Mouse (Mus musculus): ENCODE measurements at regions not wholly inside any gene's neighbourhood (a gene's known extent, or its start where the extent isn't known, plus 50 kb on each side); places are given as distances from the start of the nearest gene placed in this dataset.

DNA sequence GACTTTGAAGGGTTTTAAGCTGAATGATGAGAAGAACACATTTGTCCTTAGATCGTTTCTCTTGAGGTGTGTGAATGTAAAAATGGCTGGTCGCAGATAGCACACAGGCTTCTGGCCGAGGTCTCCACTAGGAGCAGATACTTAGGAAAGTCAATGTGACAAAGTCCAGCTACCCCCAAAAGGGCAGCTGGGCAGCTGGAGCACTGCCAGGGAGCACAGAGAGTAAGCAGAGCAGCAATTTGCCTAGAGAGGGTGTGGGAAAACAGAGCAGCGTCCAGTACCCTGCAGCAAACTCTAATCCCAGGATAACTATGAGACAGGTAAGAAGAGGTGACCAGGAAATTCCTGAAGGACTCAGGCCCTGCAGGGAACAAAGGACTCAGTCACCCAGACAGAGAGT, 79.4 kb downstream of the S1pr1 start:
- H3K4me1 ChIP-seq (ENCODE audit: control insufficient read depth, insufficient read depth, low read length): no peaks in the 10 kb centered on the region
- no peak overlapping the region for H3K4me3 ChIP-seq (replicated peaks; ENCODE audit: control insufficient read depth, low read depth, low read length)
- 77% methylated on average over 4 of the region's 4 CpGs for WGBS
- no peak overlapping the region for H3K27ac ChIP-seq (ENCODE audit: control insufficient read depth, insufficient read depth, low read depth, low read length, poor library complexity)
- TF ChIP-seq POLR2A (IDR thresholded peaks at IDR 0.05; ENCODE audit: borderline replicate concordance, control insufficient read depth, low read depth, low read length): no peak
- TF ChIP-seq CTCF (IDR thresholded peaks at IDR 0.05; ENCODE audit: control insufficient read depth, insufficient read depth, low read length): no peak

GRCm38 (mm10) chr3:115635081-115635480, 79.8 kb downstream of the S1pr1 start:
- TF ChIP-seq POLR2A (IDR thresholded peaks at IDR 0.05; ENCODE audit: borderline replicate concordance, control insufficient read depth, low read depth, low read length): no peak
- no peak for TF ChIP-seq CTCF (IDR thresholded peaks at IDR 0.05; ENCODE audit: control insufficient read depth, insufficient read depth, low read length)
- Histone ChIP-seq H3K4me3 (replicated peaks; ENCODE audit: control insufficient read depth, low read depth, low read length) (no peak overlapping the region), H3K4me1 (ENCODE audit: control insufficient read depth, insufficient read depth, low read length) (no peaks in the 10 kb centered on the region), H3K27ac (ENCODE audit: control insufficient read depth, insufficient read depth, low read depth, low read length, poor library complexity) (no peak overlapping the region)
- WGBS: 87% methylated on average over 5 of the region's 5 CpGs

- H3K4me3 ChIP-seq (replicated peaks; ENCODE audit: control insufficient read depth, low read depth, low read length): no peak overlapping the region
- WGBS: 63% methylated on average over 4 of the region's 4 CpGs
- TF ChIP-seq POLR2A (IDR thresholded peaks at IDR 0.05; ENCODE audit: borderline replicate concordance, control insufficient read depth, low read depth, low read length) (no peak), CTCF (IDR thresholded peaks at IDR 0.05; ENCODE audit: control insufficient read depth, insufficient read depth, low read length) (no peak)
- H3K4me1 ChIP-seq (ENCODE audit: control insufficient read depth, insufficient read depth, low read length): no peaks in the 10 kb centered on the region
- H3K27ac ChIP-seq (ENCODE audit: control insufficient read depth, insufficient read depth, low read depth, low read length, poor library complexity): no peak overlapping the region
These were observed 82.5 kb downstream of the S1pr1 start for GRCm38 (mm10) chr3:115632417-115632743.

GRCm38 (mm10) chr3:115631573-115632416, 83.1 kb downstream of the S1pr1 start:
- TF ChIP-seq CTCF (IDR thresholded peaks at IDR 0.05; ENCODE audit: control insufficient read depth, insufficient read depth, low read length) (no peak), POLR2A (IDR thresholded peaks at IDR 0.05; ENCODE audit: borderline replicate concordance, control insufficient read depth, low read depth, low read length) (no peak)
- 87% methylated on average over 17 of the region's 17 CpGs for WGBS
- H3K4me3 ChIP-seq (replicated peaks; ENCODE audit: control insufficient read depth, low read depth, low read length): no peak overlapping the region
- no peaks in the 10 kb centered on the region for H3K4me1 ChIP-seq (ENCODE audit: control insufficient read depth, insufficient read depth, low read length)
- H3K27ac ChIP-seq (ENCODE audit: control insufficient read depth, insufficient read depth, low read depth, low read length, poor library complexity): no peak overlapping the region

DNA sequence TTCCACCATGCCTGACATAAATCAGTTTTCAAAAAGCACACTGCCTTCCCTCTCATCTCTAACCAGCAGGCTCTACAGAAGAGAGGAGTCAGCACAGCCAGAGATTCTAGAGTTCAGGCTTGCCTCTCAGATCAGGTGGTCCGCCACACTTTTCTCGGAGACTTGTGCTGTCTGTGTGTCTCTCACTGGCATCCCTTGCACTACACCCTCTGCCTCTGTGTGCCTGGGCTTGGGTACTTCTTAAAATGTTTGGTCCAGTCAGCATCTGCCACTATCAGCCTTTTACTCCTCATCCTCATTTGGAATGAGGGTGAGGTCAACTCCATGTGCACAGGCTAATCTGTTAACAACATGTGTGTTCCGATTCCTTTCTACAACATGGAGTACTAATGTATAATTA, 92.0 kb downstream of the S1pr1 start:
- no peak overlapping the region for H3K27ac ChIP-seq (ENCODE audit: control insufficient read depth, insufficient read depth, low read depth, low read length, poor library complexity)
- H3K4me1 ChIP-seq (ENCODE audit: control insufficient read depth, insufficient read depth, low read length): no peaks in the 10 kb centered on the region
- 78% methylated on average over 3 of the region's 3 CpGs for WGBS
- H3K4me3 ChIP-seq (replicated peaks; ENCODE audit: control insufficient read depth, low read depth, low read length): no peak overlapping the region
- TF ChIP-seq POLR2A (IDR thresholded peaks at IDR 0.05; ENCODE audit: borderline replicate concordance, control insufficient read depth, low read depth, low read length): no peak

DNA sequence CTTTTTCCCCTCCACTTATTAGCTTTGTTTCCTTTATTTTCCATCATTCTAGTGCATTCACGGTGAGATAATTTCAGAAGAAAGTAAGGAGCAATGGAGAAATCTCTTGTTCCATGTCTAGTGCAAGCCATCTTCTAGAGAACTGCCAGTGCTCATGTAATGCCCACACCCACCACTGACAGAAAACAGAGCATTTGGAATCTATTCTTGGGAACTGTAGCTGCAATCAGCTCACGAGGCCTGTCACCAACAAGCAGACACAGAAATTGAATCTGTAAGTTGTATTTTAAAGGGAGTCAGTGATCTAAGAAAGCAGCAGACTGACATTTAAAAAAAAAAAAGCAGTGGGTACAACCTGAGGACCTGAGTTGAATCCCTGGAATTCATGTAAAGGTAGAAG, 92.6 kb downstream of the S1pr1 start:
- WGBS: 79% methylated on average over 2 of the region's 2 CpGs
- H3K4me1 ChIP-seq (ENCODE audit: control insufficient read depth, insufficient read depth, low read length): no peaks in the 10 kb centered on the region
- no peak overlapping the region for H3K27ac ChIP-seq (ENCODE audit: control insufficient read depth, insufficient read depth, low read depth, low read length, poor library complexity)
- TF ChIP-seq POLR2A (IDR thresholded peaks at IDR 0.05; ENCODE audit: borderline replicate concordance, control insufficient read depth, low read depth, low read length) (no peak), CTCF (IDR thresholded peaks at IDR 0.05; ENCODE audit: control insufficient read depth, insufficient read depth, low read length) (no peak)
- no peak overlapping the region for H3K4me3 ChIP-seq (replicated peaks; ENCODE audit: control insufficient read depth, low read depth, low read length)

- H3K4me1 ChIP-seq (ENCODE audit: control insufficient read depth, insufficient read depth, low read length): no peaks in the 10 kb centered on the region
- no peak overlapping the region for H3K4me3 ChIP-seq (replicated peaks; ENCODE audit: control insufficient read depth, low read depth, low read length)
- TF ChIP-seq POLR2A (IDR thresholded peaks at IDR 0.05; ENCODE audit: borderline replicate concordance, control insufficient read depth, low read depth, low read length) (no peak), CTCF (IDR thresholded peaks at IDR 0.05; ENCODE audit: control insufficient read depth, insufficient read depth, low read length) (no peak)
- WGBS: 72% methylated on average over 3 of the region's 3 CpGs
- H3K27ac ChIP-seq (ENCODE audit: control insufficient read depth, insufficient read depth, low read depth, low read length, poor library complexity): no peak overlapping the region
These were observed 94.9 kb downstream of the S1pr1 start for GRCm38 (mm10) chr3:115619970-115620369.

DNA sequence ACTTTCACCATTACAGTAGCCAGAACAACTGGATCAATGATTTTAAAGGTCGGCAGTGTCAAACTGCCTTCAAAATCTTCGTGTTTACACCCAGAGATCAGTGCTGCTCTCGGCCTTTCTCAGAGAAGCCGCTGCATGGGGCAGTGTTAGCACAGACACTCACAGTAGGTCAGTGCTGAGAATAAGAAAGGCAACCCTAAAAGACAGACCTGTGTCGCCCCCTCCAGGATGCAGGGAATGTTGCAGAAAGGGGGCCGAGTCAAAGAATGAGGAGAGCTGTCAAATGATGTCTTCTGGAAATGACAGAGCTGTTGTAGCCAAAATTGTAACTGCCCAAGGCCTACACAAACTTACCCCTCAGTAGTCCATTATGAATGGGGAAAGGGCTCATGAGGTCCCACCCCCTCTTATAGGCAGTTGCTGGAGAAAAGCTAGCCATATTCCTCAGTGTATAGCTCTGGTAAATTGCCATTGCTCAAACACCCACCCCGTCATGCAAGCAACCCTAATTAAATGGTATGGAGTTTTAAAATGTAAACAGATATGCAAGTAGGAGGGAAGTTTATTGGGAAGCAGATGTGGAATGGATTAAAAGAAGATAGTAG, 98.8 kb downstream of the S1pr1 start:
- no peaks in the 10 kb centered on the region for H3K4me1 ChIP-seq (ENCODE audit: control insufficient read depth, insufficient read depth, low read length)
- TF ChIP-seq CTCF (IDR thresholded peaks at IDR 0.05; ENCODE audit: control insufficient read depth, insufficient read depth, low read length) (peak; percentile 35; the same call in 1 of the 2 replicates), POLR2A (IDR thresholded peaks at IDR 0.05; ENCODE audit: borderline replicate concordance, control insufficient read depth, low read depth, low read length) (no peak)
- H3K4me3 ChIP-seq (replicated peaks; ENCODE audit: control insufficient read depth, low read depth, low read length): no peak overlapping the region
- WGBS: 51% methylated on average over 7 of the region's 7 CpGs
- H3K27ac ChIP-seq (ENCODE audit: control insufficient read depth, insufficient read depth, low read depth, low read length, poor library complexity): no peak overlapping the region
